Mouse (Mus musculus) hindbrain, embryonic 12.5 days (tissue): ENCODE measurements around the gene Jam3. TPM values are rescaled to one million over a fixed set of nuclear protein-coding genes. Genes with fewer than 3 reads are reported as not detected.

Source experiments
- ATAC-seq: fragments of 200-750 bp; cut with Nextera tagmentation; 2 replicates; pipeline ENCODE4 v1.8.0; 2017; ENCODE audit warnings: moderate TSS enrichment; ENCODE audit not compliant: low FRiP score
- H3K27ac ChIP-seq: fragments of 300-500 bp; sonication (generic); 2 replicates; pipeline ENCODE4 v1.5.1; 2016; ENCODE audit warnings: mild to moderate bottlenecking
- H3K27me3 ChIP-seq: fragments of 300-500 bp; sonication (generic); 2 replicates; pipeline ENCODE4 v1.6.1; 2016; ENCODE audit warnings: mild to moderate bottlenecking
- H3K36me3 ChIP-seq: fragments of 300-500 bp; sonication (generic); 2 replicates; pipeline ENCODE4 v1.6.1; 2016; ENCODE audit warnings: mild to moderate bottlenecking
- H3K4me1 ChIP-seq: fragments of 300-500 bp; sonication (generic); 2 replicates; pipeline ENCODE4 v1.6.1; 2016
- H3K4me2 ChIP-seq: fragments of 300-500 bp; sonication (generic); replicated peaks from 2 replicates; pipeline ENCODE4 v1.6.1; 2016; ENCODE audit warnings: mild to moderate bottlenecking
- H3K4me3 ChIP-seq: fragments of 300-500 bp; sonication (generic); 2 replicates; pipeline ENCODE4 v1.5.1; 2016; ENCODE audit warnings: mild to moderate bottlenecking
- H3K9ac ChIP-seq: fragments of 300-500 bp; sonication (generic); 2 replicates; pipeline ENCODE4 v1.6.1; 2016; ENCODE audit warnings: mild to moderate bottlenecking, moderate library complexity
- H3K9me3 ChIP-seq: fragments of 300-500 bp; sonication (generic); replicated peaks from 2 replicates; pipeline ENCODE4 v1.6.1; 2016; ENCODE audit warnings: mild to moderate bottlenecking
- WGBS: fragments of 180-500 bp; shearing (Covaris S2); methylation state at CpG from one replicate; pipeline ENCODE4 v1.1.7; 2016; 5-methylcytosine and 5-hydroxymethylcytosine counted together
- polyA plus RNA-seq: library from polyadenylated mRNA; unstranded; fragments of >200 nt; fragmentation: Nextera tagmentation; extraction: Ambion mirVana; gene quantifications from 2 replicates; pipeline ENCODE4 v1.2.1, GENCODE M21; 2016

The Jam3 gene
- 131 and 133 TPM in 2 replicates for polyA plus RNA-seq

DNA sequence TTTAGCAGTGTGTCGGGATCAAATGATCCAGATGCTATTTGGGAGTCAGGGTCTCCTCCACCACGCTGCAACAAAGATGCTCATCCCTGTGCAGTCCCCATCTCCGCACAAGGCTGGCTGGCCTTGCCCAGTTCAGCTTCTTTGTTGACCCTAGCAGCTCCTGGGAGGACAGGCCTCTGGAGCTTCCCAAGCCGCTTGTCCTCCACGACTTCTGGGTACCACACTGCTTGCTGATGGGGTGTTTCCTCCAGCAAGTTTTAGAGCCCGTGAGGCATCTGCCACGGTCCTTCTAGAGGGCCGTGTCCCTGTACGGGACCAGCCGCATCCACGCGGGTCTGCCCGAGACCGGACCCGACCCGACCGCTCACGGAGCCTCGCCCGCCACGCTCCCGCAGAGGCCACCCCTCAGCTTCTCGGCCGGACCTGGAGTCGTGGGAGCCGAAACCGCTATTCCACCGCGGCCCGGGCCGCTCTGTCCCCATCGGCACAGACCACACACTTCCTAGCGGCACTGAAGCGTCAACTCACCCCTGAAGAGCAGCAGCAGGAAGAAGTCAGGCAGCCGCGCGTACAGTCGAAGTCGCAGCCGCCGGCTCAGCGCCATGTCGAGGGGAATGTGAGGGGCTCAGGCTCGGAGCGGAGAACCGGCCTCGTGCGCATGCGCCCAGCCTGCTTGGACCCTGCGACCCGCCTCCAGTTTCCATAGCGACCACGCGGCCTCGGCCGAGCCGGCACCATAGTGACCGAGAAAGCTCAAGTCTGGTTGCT lies at the start of gene Jam3:
Jam3 (minus strand) TSS at position 659 of the 768 bp plus-strand sequence.
- Histone ChIP-seq H3K9me3 (no peaks in the 10 kb centered on the region), H3K4me2 (peak within 1 kb of the TSS; percentile 70), H3K9ac (peak within 1 kb of the TSS; percentile 84), H3K4me1 (peaks cover 38% of the 10 kb centered on the region), H3K27ac (peak within 1 kb of the TSS; percentile 94), H3K4me3 (peak within 1 kb of the TSS; percentile 87), H3K27me3 (no peaks in the 10 kb centered on the region), H3K36me3 (no peaks in the 10 kb centered on the region)
- ATAC-seq: peak; percentile 98
- WGBS: under 1% methylated on average over 58 of the region's 58 CpGs

- WGBS: 76% methylated on average over 6 of the region's 6 CpGs
- Histone ChIP-seq H3K36me3 (no peaks in the 10 kb centered on the region), H3K9me3 (no peaks in the 10 kb centered on the region), H3K4me2 (no peak overlapping the region), H3K4me3 (no peak overlapping the region), H3K27ac (peak overlapping the region; percentile 83), H3K27me3 (peaks cover 7% of the 10 kb centered on the region), H3K4me1 (peaks cover 27% of the 10 kb centered on the region), H3K9ac (no peak overlapping the region)
- peak; percentile 11; the same call in 1 of the 2 replicates for ATAC-seq
These were observed 49.0 kb upstream of the Jam3 start for GRCm38 (mm10) chr9:27204201-27204600.

GRCm38 (mm10) chr9:27203134-27203533 lies 47.9 kb upstream of the Jam3 start:
- Histone ChIP-seq H3K27me3 (peaks cover 11% of the 10 kb centered on the region), H3K4me2 (peak overlapping the region; percentile 21; the same call in 1 of the 2 replicates), H3K4me1 (peaks cover 27% of the 10 kb centered on the region), H3K27ac (peak overlapping the region; percentile 83), H3K9me3 (no peaks in the 10 kb centered on the region), H3K9ac (no peak overlapping the region), H3K4me3 (no peak overlapping the region), H3K36me3 (no peaks in the 10 kb centered on the region)
- peak; percentile 98 for ATAC-seq
- 6% methylated on average over 2 of the region's 2 CpGs for WGBS

DNA sequence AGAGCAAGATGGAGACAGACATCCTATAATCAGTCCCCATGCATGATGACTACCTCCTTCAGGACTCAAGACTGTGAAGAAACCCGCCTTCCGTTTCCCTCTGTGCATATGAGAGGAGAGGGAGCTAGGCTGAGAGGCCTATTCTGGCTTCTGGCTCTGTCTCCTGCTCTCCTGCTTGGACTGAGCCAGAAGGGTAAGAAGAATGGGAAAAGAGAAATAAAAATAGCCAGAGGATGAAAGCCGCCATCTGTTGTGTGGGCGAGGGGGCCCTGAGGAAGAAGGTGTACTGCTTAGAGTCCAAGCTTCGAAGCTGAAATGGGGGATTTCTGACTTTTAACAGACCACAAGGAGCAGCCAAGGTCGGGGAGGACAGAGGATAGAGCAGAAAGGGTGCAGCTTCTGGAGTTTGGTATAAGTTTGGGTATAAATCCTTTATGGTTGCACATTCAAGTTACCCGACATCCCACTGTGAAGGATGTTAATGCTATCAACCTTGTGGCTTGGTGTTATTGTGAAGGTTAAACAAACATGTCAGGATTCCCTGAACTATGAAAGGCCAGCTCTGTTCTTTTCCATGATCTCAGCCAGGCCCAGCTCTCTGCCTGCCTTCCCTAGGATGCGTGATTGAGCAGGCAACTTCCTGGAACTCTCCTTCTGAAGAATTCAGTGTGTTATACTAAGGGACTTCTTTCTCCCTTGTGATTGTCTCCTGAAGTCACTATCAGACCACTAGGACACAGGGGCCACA lies 46.4 kb upstream of the Jam3 start:
- 0 out of 2 replicates have a peak overlapping the region, but pooled peaks have one; percentile 83 for H3K27ac ChIP-seq

GRCm38 (mm10) chr9:27193592-27194080 lies 38.4 kb upstream of the Jam3 start:
- Histone ChIP-seq H3K9me3 (no peaks in the 10 kb centered on the region), H3K4me1 (peaks cover 34% of the 10 kb centered on the region), H3K27ac (no peak overlapping the region), H3K27me3 (peaks cover under 1% of the 10 kb centered on the region; the same call in 1 of the 2 replicates), H3K36me3 (no peaks in the 10 kb centered on the region), H3K4me3 (no peak overlapping the region), H3K9ac (no peak overlapping the region), H3K4me2 (no peak overlapping the region)
- WGBS: 66% methylated on average over 5 of the region's 6 CpGs
- ATAC-seq: no peak

More for the DNA sequence above, 46.4 kb upstream of the Jam3 start:
- no peak for ATAC-seq
- Histone ChIP-seq H3K4me1 (peaks cover 27% of the 10 kb centered on the region), H3K9me3 (no peaks in the 10 kb centered on the region), H3K4me3 (no peak overlapping the region), H3K4me2 (no peak overlapping the region), H3K36me3 (no peaks in the 10 kb centered on the region), H3K27me3 (peaks cover 10% of the 10 kb centered on the region), H3K9ac (no peak overlapping the region)
- WGBS: 77% methylated on average over 8 of the region's 8 CpGs

- H3K4me2 ChIP-seq: 0 out of 2 replicates have a peak overlapping the region, but pooled peaks have one; percentile 54
These were observed 37.8 kb upstream of the Jam3 start for GRCm38 (mm10) chr9:27192761-27193591.

DNA sequence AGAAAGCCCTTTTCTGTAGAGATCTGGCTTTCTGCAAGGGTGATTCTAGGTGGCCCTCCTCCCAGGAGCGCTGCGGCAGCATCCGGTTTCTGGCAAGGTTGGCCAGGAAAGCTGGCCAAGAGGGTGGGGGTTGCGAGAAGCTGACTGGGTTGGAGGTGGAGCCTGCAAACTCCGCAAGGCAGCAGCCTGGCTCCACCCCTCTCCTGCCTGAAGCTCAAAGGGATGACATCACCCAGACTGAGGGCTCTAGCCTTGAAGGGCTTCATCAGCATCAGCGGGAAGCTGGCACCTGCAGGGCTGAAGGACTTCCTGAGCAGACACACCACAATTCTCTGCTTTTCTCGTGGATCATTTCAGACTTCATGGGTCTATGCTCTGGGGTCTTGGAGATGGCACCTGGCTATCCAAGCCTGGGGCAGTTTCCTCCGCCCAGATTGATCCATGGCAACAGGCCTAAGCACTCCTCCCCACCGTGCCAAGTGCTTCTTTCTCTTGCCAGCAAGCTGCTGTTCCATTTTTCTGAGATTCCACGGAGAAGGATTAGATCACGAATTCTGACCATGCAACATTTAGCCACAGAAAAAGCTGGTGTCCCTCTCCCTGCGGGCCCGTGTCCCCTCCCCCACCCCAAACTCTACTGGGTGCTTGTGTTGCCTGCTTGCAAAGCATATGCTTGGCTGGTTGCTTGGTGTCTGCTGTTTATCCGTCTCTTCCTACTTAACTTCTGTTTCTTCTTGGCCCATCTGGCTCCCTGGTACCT lies 37.0 kb upstream of the Jam3 start:
- H3K27ac ChIP-seq: peak overlapping the region; percentile 64
- peak overlapping the region; percentile 20 for H3K4me3 ChIP-seq
- no peaks in the 10 kb centered on the region for H3K36me3 ChIP-seq
- peaks cover 37% of the 10 kb centered on the region for H3K4me1 ChIP-seq
- peak overlapping the region; percentile 54 for H3K4me2 ChIP-seq
- peak; percentile 93 for ATAC-seq
- peak overlapping the region; percentile 39 for H3K9ac ChIP-seq
- H3K27me3 ChIP-seq: no peaks in the 10 kb centered on the region
- WGBS: 7% methylated on average over 14 of the region's 14 CpGs
- no peaks in the 10 kb centered on the region for H3K9me3 ChIP-seq

More at GRCm38 (mm10) chr9:27192761-27193591, 37.8 kb upstream of the Jam3 start:
- ATAC-seq: no peak; the same call in 1 of the 2 replicates
- Histone ChIP-seq H3K27me3 (no peaks in the 10 kb centered on the region), H3K4me1 (peaks cover 34% of the 10 kb centered on the region), H3K27ac (no peak overlapping the region), H3K36me3 (no peaks in the 10 kb centered on the region), H3K9ac (no peak overlapping the region), H3K9me3 (no peaks in the 10 kb centered on the region), H3K4me3 (no peak overlapping the region)
- 67% methylated on average over 10 of the region's 10 CpGs for WGBS

DNA sequence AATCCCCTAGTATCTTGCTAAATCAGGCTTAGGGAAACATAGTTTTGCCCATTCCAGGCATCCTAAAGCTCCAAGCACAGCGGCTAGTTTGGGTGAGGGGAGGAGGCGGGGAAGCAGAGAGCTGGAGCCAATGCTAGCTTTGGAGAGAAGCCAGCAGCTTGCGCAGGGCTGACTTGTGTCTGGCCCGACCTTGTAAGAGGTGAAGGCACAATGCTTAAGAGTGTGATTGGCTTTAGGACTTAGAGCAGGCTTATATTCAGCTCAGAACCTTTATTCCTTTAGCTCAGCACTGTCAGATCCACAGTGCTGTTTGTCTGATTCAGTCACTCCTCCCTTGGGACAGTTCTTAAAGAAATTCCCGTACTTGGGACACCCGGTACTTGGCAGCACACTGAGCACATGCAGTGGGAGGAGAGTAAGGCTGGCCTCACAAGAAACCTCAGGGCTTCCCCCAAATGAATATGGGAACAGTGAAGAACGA lies 36.3 kb upstream of the Jam3 start:
- Histone ChIP-seq H3K9me3 (no peaks in the 10 kb centered on the region), H3K27ac (peak overlapping the region; percentile 64), H3K4me1 (peaks cover 42% of the 10 kb centered on the region), H3K4me3 (peak overlapping the region; percentile 20), H3K9ac (peak overlapping the region; percentile 39), H3K36me3 (no peaks in the 10 kb centered on the region), H3K4me2 (peak overlapping the region; percentile 54), H3K27me3 (no peaks in the 10 kb centered on the region)
- peak; percentile 43 for ATAC-seq
- WGBS: 11% methylated on average over 7 of the region's 7 CpGs

DNA sequence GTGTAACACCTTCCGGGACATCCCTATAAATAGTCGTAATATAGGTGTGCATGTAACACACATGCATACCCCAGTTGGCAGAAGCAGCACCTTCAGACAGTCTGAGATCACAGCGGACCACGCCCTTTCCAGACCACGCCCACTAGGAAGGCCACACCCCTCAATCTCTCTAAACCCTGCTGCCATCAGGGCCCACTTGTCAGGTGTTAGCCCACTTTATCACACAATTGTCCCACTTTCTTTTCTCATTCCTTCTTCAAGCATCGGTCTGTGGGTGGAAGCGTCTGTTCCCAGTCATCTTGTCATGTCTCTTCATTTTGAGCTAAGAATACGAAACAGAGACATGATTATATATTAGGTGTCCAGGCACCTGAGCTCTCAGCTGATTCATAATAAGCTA lies 35.2 kb upstream of the Jam3 start:
- Histone ChIP-seq H3K4me3 (no peak overlapping the region), H3K9me3 (no peaks in the 10 kb centered on the region), H3K27me3 (no peaks in the 10 kb centered on the region), H3K9ac (no peak overlapping the region), H3K4me2 (no peak overlapping the region), H3K36me3 (no peaks in the 10 kb centered on the region), H3K27ac (no peak overlapping the region), H3K4me1 (peaks cover 50% of the 10 kb centered on the region)
- 76% methylated on average over 8 of the region's 8 CpGs for WGBS
- ATAC-seq: no peak

GRCm38 (mm10) chr9:27189306-27189705 lies 34.1 kb upstream of the Jam3 start:
- Histone ChIP-seq H3K9me3 (no peaks in the 10 kb centered on the region), H3K4me1 (peaks cover 50% of the 10 kb centered on the region), H3K4me3 (no peak overlapping the region), H3K36me3 (no peaks in the 10 kb centered on the region), H3K27ac (no peak overlapping the region), H3K27me3 (no peaks in the 10 kb centered on the region), H3K4me2 (no peak overlapping the region), H3K9ac (no peak overlapping the region)
- WGBS: 72% methylated on average over 2 of the region's 2 CpGs
- no peak for ATAC-seq

DNA sequence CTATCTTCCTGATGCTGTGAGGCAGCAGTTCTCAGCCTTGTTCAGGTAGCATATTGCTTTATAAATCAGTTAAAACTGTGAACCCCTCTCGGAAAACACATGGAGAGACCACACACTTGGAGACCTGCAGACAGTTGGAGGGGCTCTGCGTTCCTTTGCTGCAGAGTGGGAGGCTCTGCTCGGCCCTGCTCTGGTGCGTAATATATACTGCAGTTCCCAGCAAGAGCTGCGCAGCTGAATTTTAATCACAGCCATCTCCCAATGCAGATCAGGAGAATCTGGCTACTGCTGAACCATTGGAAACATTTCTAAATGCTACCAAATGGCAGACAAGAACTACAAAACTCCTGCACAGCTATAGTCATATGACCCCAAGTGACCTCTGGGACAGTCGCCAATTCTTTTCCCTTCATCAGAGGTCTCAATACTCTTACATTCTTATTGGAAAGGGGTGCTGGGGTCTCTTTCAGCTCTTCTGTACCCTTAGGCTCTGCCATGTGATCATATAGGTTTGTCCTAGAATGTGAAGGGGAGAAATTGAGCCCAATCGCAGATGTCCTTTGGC lies 33.5 kb upstream of the Jam3 start:
- 85% methylated on average over 7 of the region's 7 CpGs for WGBS

More for the DNA sequence above, 33.5 kb upstream of the Jam3 start:
- Histone ChIP-seq H3K36me3 (no peaks in the 10 kb centered on the region), H3K9me3 (no peaks in the 10 kb centered on the region), H3K4me3 (no peak overlapping the region), H3K4me2 (no peak overlapping the region), H3K27me3 (no peaks in the 10 kb centered on the region), H3K27ac (no peak overlapping the region), H3K9ac (no peak overlapping the region), H3K4me1 (peaks cover 49% of the 10 kb centered on the region)
- no peak for ATAC-seq
